Mouse (Mus musculus) stomach, postnatal 0 days (tissue): Measurements from ENCODE around the gene Rbpms2.

Experiments used
- CTCF ChIP-seq: IDR thresholded peaks from 2 replicates; pipeline ENCODE4 v1.5.1; 2016; ENCODE audit warnings: antibody characterized with exemption, low read depth, mild to moderate bottlenecking, moderate library complexity
- EP300 ChIP-seq: optimal IDR thresholded peaks from 2 replicates; pipeline ENCODE3; 2016; ENCODE audit warnings: antibody characterized with exemption

DNA sequence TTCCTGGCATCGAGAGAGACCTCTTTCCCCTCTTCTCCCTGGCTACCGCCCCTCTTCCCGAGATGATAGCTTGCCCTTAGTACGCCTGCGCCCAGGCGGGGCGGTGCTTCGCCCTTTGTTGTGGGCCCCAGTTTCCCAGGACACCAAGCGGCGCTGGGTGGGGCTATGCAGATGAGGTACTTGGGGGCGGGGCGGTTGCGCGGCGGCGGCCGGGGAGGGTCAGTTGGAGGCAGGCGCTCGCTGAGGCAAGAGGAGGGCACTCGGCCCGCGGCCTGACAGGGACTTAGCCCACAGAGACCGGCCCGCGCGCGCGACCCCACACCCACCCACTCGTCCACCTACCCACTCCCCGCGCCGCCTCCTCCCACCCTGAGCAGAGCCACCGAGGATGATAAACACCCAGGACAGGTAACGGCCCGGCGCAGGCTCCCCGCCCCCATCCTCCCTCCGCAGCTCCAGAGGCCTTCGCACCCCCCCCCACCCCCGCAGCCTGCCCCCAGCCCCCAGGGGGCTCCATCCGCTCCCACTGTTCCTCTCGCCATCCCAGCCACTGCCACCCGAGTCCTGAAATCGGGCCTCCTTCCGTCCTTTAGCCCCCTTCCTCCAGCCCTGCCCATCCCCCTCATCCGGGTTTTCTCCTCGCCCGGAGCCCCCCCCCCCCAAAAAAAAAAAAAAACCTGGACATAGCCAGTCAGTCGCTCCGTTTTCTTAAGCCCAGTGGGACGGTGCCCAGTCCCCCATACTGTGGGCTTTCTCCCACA, 47.1 kb downstream of the Rbpms2 start:
- TF ChIP-seq CTCF: 0 out of 2 replicates have a peak, but pooled peaks have one; percentile 18
- no peak for TF ChIP-seq EP300
